Comparison of ENCODE assay signal across 28 mouse cellular contexts in the genomic region with DNA sequence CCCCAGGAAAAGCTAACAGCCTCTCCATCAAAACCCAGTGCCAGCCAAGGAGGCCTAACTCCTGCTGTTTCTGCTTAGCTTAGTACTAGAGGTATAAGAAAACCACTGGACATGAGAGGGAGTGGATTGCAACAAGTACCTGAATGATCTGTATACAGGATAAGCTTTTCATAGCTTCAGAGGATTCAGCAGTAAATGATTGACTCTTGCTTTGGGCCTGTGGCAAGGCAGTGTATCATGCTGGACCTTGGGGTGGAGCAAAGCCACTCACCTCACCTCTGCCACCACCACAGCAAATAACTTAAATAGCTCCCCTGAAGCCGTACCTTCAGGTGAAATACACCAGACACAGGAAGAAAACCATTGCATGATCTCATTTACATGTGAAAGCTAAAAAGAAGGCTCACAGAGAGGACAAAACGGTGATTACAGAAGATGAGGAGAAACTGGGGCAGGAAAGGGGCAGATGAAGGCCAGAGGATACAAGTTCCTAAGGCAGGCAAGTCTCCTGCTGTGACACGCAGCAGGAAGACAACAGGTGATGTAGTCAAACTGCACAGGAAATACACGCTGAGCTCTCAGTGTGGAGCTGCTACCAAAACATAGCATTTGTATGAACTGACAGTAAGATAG. TPM values are rescaled to one million over a fixed set of nuclear protein-coding genes. Genes with fewer than 3 reads are reported as not detected.
DNase-seq lines count a peak whose midpoint lies in the region; ATAC-seq and TF ChIP-seq lines count a peak whose summit lies in the region.
"Had no signal": no experiment of that assay in that cellular context is flagged by ENCODE, and none has a peak within 500 bp of the region (broad histone marks: within the 10 kb centered on the region; RNA-seq: fewer than 3 reads in every experiment).

No protein-coding gene starts in this region.

- no peaks in the 10 kb centered on the region for H3K27me3 ChIP-seq in kidney, embryonic 15.5 days
- H3K27me3 ChIP-seq in liver, embryonic 16.5 days (ENCODE audit: control insufficient read depth, insufficient read depth, low read depth, low read length) = no peaks in the 10 kb centered on the region
- no peaks in the 10 kb centered on the region for H3K27me3 ChIP-seq in liver, embryonic 11.5 days (replicated peaks; ENCODE audit: control insufficient read depth, insufficient read depth, low read length)
- H3K27me3 ChIP-seq in cerebellum, adult 2 months (ENCODE audit: control insufficient read depth, insufficient read depth, low read length) = no peaks in the 10 kb centered on the region
- H3K27me3 ChIP-seq: heart, embryonic 12.5 days; megakaryocyte, embryonic 14.5 days; midbrain, embryonic 13.5 days; stomach, embryonic 15.5 days had no signal

- TF ChIP-seq CTCF in cerebellum, adult 2 months (IDR thresholded peaks at IDR 0.05; ENCODE audit: borderline replicate concordance, insufficient read depth, low read depth, low read length) = no peak

- H3K9me3 ChIP-seq in kidney, embryonic 15.5 days (replicated peaks) = no peaks in the 10 kb centered on the region
- H3K9me3 ChIP-seq in liver, embryonic 16.5 days (replicated peaks; ENCODE audit: control insufficient read depth, low read length) = no peaks in the 10 kb centered on the region
- H3K9me3 ChIP-seq in liver, embryonic 11.5 days (ENCODE audit: control insufficient read depth, low read length) = no peaks in the 10 kb centered on the region
- H3K9me3 ChIP-seq: G1E; heart, embryonic 12.5 days; megakaryocyte, embryonic 14.5 days; midbrain, embryonic 13.5 days; stomach, embryonic 15.5 days had no signal

- H3K4me3 ChIP-seq in kidney, embryonic 15.5 days (replicated peaks) = no peak overlapping the region
- no peak overlapping the region for H3K4me3 ChIP-seq in liver, embryonic 16.5 days (ENCODE audit: low read depth, low read length)
- H3K4me3 ChIP-seq in liver, embryonic 11.5 days (ENCODE audit: low read depth, low read length) = no peak overlapping the region
- H3K4me3 ChIP-seq in cerebellum, adult 2 months (replicated peaks; ENCODE audit: insufficient read depth, low read depth, low read length) = no peak overlapping the region
- H3K4me3 ChIP-seq: erythroblast, embryonic 14.5 days; heart, adult 2 months; heart, embryonic 12.5 days; megakaryocyte, embryonic 14.5 days; midbrain, embryonic 13.5 days; stomach, embryonic 15.5 days had no signal

- H3K27ac ChIP-seq in kidney, embryonic 15.5 days = no peak overlapping the region
- no peak overlapping the region for H3K27ac ChIP-seq in liver, embryonic 16.5 days (ENCODE audit: low read length)
- H3K27ac ChIP-seq in liver, embryonic 11.5 days (ENCODE audit: low read depth, low read length) = no peak overlapping the region
- H3K27ac ChIP-seq in cerebellum, adult 2 months (ENCODE audit: insufficient read depth, low read length) = no peak overlapping the region
- H3K27ac ChIP-seq: heart, adult 2 months; hindbrain, embryonic 14.5 days; midbrain, embryonic 13.5 days; stomach, embryonic 15.5 days had no signal

- DNase-seq in kidney, postnatal 4 days = no peak
- DNase-seq in liver, embryonic 11.5 days (ENCODE audit: low spot score) = no peak
- DNase-seq in ES-CJ7 (ENCODE audit: low read depth, low spot score) (peak; percentile 83), WW6 (ENCODE audit: low read depth, low spot score) (peak; percentile 49)
- DNase-seq in cerebellum, adult 2 months = no peak
- DNase-seq: adrenal gland, postnatal 25 days; cerebellum, adult 18-20 months; cerebellum, postnatal 14 days; heart, adult 2 months; left cerebral cortex, postnatal 4 days; lung, adult 18-20 months; lung, postnatal 4 days; retina, postnatal 1 day; right cerebral cortex, postnatal 25 days; thymus, adult 18-20 months; thymus, postnatal 25 days had no signal

- WGBS in kidney, embryonic 15.5 days = 63% methylated on average over 4 of the region's 4 CpGs
- 52% methylated on average over 4 of the region's 4 CpGs for WGBS in liver, embryonic 16.5 days (ENCODE audit: insufficient replicate concordance)
- WGBS in liver, embryonic 11.5 days = 60% methylated on average over 4 of the region's 4 CpGs
- 48% methylated on average over 4 of the region's 4 CpGs for WGBS in cerebellum, adult 2 months

- no peak overlapping the region for H3K4me2 ChIP-seq in kidney, embryonic 15.5 days
- no peak overlapping the region for H3K4me2 ChIP-seq in liver, embryonic 16.5 days (ENCODE audit: low read depth, low read length)
- H3K4me2 ChIP-seq in liver, embryonic 11.5 days = no peak overlapping the region
- H3K4me2 ChIP-seq: heart, embryonic 12.5 days; hindbrain, embryonic 14.5 days; midbrain, embryonic 13.5 days; stomach, embryonic 15.5 days had no signal

- no peak overlapping the region for H3K9ac ChIP-seq in kidney, embryonic 15.5 days
- no peak overlapping the region for H3K9ac ChIP-seq in liver, embryonic 16.5 days (ENCODE audit: low read depth, low read length)
- no peak overlapping the region for H3K9ac ChIP-seq in liver, embryonic 11.5 days (ENCODE audit: low read depth, low read length)
- H3K9ac ChIP-seq: heart, embryonic 12.5 days; hindbrain, embryonic 14.5 days; midbrain, embryonic 13.5 days; stomach, embryonic 15.5 days had no signal

- H3K36me3 ChIP-seq in kidney, embryonic 15.5 days = no peaks in the 10 kb centered on the region
- H3K36me3 ChIP-seq in liver, embryonic 16.5 days (ENCODE audit: control insufficient read depth, insufficient read depth) = no peaks in the 10 kb centered on the region
- H3K36me3 ChIP-seq in liver, embryonic 11.5 days (ENCODE audit: control insufficient read depth, insufficient read depth, low read length) = no peaks in the 10 kb centered on the region
- H3K36me3 ChIP-seq: G1E; heart, embryonic 12.5 days; midbrain, embryonic 13.5 days; stomach, embryonic 15.5 days had no signal

- TF ChIP-seq POLR2A in cerebellum, adult 2 months (IDR thresholded peaks at IDR 0.05; ENCODE audit: borderline replicate concordance, insufficient read depth, low read length) = no peak

- H3K4me1 ChIP-seq in kidney, embryonic 15.5 days = peaks cover 27% of the 10 kb centered on the region
- no peaks in the 10 kb centered on the region for H3K4me1 ChIP-seq in liver, embryonic 16.5 days (ENCODE audit: control insufficient read depth, low read depth, low read length)
- H3K4me1 ChIP-seq in liver, embryonic 11.5 days (replicated peaks; ENCODE audit: control insufficient read depth, insufficient read depth, low read length) = no peaks in the 10 kb centered on the region; the same call in 1 of the 2 replicates
- H3K4me1 ChIP-seq in cerebellum, adult 2 months (ENCODE audit: control insufficient read depth, insufficient read depth, low read length) = peaks cover 25% of the 10 kb centered on the region
- H3K4me1 ChIP-seq: stomach, embryonic 15.5 days had no signal

- ATAC-seq in kidney, embryonic 15.5 days (replicated peaks; ENCODE audit: low FRiP score) = peak; percentile 38; the same call in 1 of the 2 replicates
- peak; percentile 78 for ATAC-seq in liver, embryonic 16.5 days (ENCODE audit: low read depth)
- ATAC-seq in liver, embryonic 11.5 days (replicated peaks; ENCODE audit: low FRiP score) = no peak
- ATAC-seq: CD4-positive, CD25-positive, alpha-beta regulatory T cell, adult 4 months; forebrain, embryonic 16.5 days; lung, postnatal 0 days; midbrain, embryonic 13.5 days had no signal

RNA-seq across cellular contexts. Expression of a gene that starts 43.6 kb away (rescaled TPM):
- 33.2 and 33.9 TPM in 2 replicates for polyA plus RNA-seq in kidney, embryonic 15.5 days (2015; fragmentation: Nextera tagmentation; extraction: Ambion mirVana)
- 9.3 and 9.5 TPM in 2 replicates for polyA plus RNA-seq in liver, embryonic 16.5 days (2015; fragmentation: Nextera tagmentation; extraction: Ambion mirVana)
- polyA plus RNA-seq in liver, embryonic 11.5 days (2014; fragmentation: Nextera tagmentation; extraction: Ambion mirVana) = 16.7 and 20.2 TPM in 2 replicates
- 97.6 and 101 TPM in 2 replicates for polyA plus RNA-seq in cerebellum, adult 2 months (2012; rRNA removed)
- polyA plus RNA-seq: G1E had no signal

Comparison
In these comparisons a context has a peak if more than half of its experiments do, and no peak if none do; other contexts are left out.
1. DNase-seq: peak in ES-CJ7 (single experiment) and WW6 (single experiment); none in kidney, postnatal 4 days (0 of 2), liver, embryonic 11.5 days (single experiment) and cerebellum, adult 2 months (0 of 2).